Mouse (Mus musculus) bone marrow, adult 2 months (tissue): ENCODE results near the gene Wdr45b.

Experiments used
- CTCF ChIP-seq: fragments of 200-500 bp; IDR thresholded peaks from 2 replicates; pipeline ENCODE4 v1.5.1; 2011; ENCODE audit warnings: low read length, control low read depth; ENCODE audit not compliant: control insufficient read depth, insufficient read depth
- POLR2A ChIP-seq: fragments of 200-500 bp; IDR thresholded peaks from 2 replicates; pipeline ENCODE4 v1.6.1; 2011; ENCODE audit warnings: low read depth, mild to moderate bottlenecking, control low read depth, low read length, borderline replicate concordance; ENCODE audit not compliant: control insufficient read depth

DNA sequence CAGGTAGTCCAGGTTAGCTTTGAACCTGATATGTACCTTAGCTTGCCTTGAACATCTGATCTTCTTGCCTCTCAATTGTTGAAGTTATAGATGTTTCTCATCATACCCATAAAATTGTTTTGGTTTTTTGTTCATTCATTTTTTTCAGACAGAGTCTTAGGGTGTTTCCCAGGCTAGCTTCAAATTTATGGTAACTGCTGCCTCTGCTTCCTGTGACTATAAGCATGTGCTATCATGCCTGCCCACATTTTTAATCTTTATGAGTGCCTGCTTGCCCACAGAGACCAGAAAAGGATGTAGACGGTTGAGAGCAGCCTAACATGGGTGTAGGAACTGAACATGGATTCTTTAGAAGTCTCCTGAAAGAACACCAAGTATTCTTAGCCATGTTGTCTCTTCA lies 14.5 kb upstream of the Wdr45b start:
- no peak for TF ChIP-seq POLR2A
- TF ChIP-seq CTCF = no peak
